Mouse (Mus musculus): ENCODE measurements around the gene Gm10837. TPM values are rescaled to one million over a fixed set of nuclear protein-coding genes. Genes with fewer than 3 reads are reported as not detected.
A peak's percentile ranks its signal among the peaks of the same experiment; 100 is the strongest.

Gene Gm10837
- total RNA-seq, 1 experiment from 2014 or later: not detected

GRCm38 (mm10) chr14:122475557-122476040 lies 14.8 kb upstream of the Gm10837 start:
- ATAC-seq (replicated peaks in 1 of 2; ENCODE audit: insufficient read depth in 1 of 2, low FRiP score in 2 of 2, low TSS enrichment in 1 of 2, low read depth in 1 of 2, poor library complexity in 2 of 2, severe bottlenecking in 2 of 2): no peak

- ATAC-seq (replicated peaks in 1 of 2; ENCODE audit: insufficient read depth in 1 of 2, low FRiP score in 2 of 2, low TSS enrichment in 1 of 2, low read depth in 1 of 2, poor library complexity in 2 of 2, severe bottlenecking in 2 of 2): no peak
Observed at GRCm38 (mm10) chr14:122476041-122476821, 14.2 kb upstream of the Gm10837 start.

- ATAC-seq (replicated peaks in 1 of 2; ENCODE audit: insufficient read depth in 1 of 2, low FRiP score in 2 of 2, low TSS enrichment in 1 of 2, low read depth in 1 of 2, poor library complexity in 2 of 2, severe bottlenecking in 2 of 2): no peak
Observed at GRCm38 (mm10) chr14:122476822-122477215, 13.6 kb upstream of the Gm10837 start.

DNA sequence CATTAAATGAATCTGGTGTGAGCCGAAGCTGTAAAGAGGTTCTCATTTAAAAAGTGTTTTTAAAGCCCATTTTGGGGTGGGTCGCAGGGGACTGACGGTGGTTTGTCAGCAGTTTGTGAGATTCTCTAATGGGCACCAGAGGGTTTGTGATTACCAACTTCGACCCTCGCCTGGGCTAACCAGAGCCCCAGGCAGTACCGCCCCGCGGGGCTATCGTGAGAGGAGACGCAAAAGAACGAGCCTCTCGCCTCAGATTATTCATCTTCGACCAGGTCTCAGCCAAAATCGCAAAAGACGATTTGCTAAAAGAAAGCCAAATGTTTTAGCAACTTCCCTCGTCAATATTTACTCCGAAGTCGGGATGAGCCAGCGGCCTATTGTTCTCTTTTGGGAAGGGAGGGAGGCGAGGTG lies 13.1 kb upstream of the Gm10837 start:
- no peak for ATAC-seq (replicated peaks in 1 of 2; ENCODE audit: insufficient read depth in 1 of 2, low FRiP score in 2 of 2, low TSS enrichment in 1 of 2, low read depth in 1 of 2, poor library complexity in 2 of 2, severe bottlenecking in 2 of 2)

DNA sequence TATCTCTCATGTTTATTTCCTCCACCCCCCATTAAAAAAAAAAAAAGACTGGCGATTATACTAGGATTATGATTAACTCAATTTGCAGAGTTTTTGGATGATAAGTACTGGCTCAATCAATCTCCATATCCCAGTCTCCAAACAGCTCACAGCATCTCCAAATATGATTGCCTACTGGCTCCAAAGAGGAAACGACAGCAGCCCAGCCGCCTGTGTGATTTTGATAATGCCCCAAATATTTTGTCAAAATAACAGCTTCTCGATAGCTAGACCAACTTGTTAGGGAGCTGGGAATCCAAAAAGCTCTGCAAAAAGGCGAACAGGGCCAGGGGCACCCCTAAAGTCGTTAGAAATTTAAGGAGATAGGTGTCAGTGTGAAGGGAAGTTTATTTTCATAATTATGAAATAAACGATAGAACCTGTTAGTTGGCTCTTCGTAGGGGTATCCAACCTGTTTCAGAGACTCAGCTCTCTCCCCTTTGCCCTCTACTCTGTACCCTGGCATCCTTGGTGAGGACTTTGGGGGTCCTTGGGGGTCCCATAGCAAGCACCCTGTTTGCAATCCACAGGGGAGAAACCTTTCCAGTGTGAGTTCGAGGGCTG lies 12.3 kb upstream of the Gm10837 start:
- ATAC-seq (replicated peaks in 1 of 2; ENCODE audit: insufficient read depth in 1 of 2, low FRiP score in 2 of 2, low TSS enrichment in 1 of 2, low read depth in 1 of 2, poor library complexity in 2 of 2, severe bottlenecking in 2 of 2): no peak

DNA sequence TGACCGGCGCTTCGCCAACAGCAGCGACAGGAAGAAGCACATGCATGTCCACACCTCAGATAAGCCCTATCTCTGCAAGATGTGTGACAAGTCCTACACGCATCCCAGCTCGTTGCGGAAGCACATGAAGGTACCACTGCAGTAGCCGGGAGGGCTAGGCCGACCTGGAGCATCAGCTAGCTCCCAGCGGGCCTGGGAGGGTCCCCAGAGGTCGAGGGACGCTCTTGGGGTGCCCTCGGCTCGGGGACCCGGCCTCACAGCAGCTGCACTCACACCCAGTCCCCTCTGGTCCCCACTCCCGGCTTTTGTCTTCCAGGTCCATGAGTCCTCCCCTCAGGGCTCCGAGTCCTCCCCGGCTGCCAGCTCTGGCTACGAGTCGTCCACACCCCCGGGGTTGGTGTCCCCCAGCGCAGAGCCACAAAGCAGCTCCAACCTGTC lies 11.8 kb upstream of the Gm10837 start:
- no peak for ATAC-seq (replicated peaks in 1 of 2; ENCODE audit: insufficient read depth in 1 of 2, low FRiP score in 2 of 2, low TSS enrichment in 1 of 2, low read depth in 1 of 2, poor library complexity in 2 of 2, severe bottlenecking in 2 of 2)

DNA sequence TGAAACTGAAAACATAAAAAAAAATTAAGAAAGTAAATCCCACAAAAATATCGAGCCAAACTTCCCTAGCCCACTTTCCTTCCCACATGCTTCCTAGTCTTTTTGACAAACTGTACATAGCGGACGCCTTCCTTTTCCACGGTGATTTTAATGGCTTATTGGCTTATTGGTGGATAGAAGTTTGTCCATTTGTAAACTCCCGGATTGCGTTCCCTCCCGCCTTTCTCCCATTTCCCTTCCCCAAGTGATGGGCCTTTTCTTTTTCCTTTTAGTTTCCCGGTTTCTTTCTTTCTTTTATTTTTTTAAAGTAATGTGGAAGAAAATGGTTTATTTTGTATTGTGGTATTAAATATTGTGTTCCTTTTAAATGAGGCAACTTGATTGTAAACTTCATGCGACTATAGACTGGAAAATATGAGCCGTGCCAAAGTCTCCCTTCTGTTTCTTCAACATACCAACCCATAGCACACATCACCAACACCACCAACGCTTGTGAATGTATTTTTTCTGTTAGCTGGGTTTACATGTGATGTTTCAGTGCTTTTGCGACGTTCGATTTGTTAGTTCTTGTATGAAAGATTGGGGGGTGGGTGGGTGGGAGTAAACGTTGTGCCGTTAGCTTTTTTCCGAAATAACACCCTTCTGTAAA lies 10.8 kb upstream of the Gm10837 start:
- no peak for ATAC-seq (replicated peaks in 1 of 2; ENCODE audit: insufficient read depth in 1 of 2, low FRiP score in 2 of 2, low TSS enrichment in 1 of 2, low read depth in 1 of 2, poor library complexity in 2 of 2, severe bottlenecking in 2 of 2)

DNA sequence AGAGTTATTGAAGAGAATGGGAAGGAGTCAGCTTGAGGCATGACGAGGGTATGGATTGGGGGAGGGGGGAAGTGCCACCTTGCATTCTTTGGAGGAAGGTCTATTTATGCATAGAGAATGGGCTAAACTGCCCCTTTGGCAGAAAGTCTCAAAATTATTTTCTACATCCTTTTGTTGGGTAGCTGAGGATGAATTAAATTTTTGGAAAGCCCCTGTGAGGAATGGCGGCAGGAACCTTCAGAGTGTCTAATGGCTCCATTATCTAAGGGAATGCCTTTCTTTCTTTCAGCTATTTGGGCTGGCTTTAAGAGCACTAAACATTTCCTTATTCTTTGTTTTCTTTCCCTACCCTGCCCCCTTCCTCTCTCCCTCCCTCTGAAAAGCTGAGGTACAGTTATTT lies 10.0 kb upstream of the Gm10837 start:
- no peak for ATAC-seq (replicated peaks in 1 of 2; ENCODE audit: insufficient read depth in 1 of 2, low FRiP score in 2 of 2, low TSS enrichment in 1 of 2, low read depth in 1 of 2, poor library complexity in 2 of 2, severe bottlenecking in 2 of 2)

DNA sequence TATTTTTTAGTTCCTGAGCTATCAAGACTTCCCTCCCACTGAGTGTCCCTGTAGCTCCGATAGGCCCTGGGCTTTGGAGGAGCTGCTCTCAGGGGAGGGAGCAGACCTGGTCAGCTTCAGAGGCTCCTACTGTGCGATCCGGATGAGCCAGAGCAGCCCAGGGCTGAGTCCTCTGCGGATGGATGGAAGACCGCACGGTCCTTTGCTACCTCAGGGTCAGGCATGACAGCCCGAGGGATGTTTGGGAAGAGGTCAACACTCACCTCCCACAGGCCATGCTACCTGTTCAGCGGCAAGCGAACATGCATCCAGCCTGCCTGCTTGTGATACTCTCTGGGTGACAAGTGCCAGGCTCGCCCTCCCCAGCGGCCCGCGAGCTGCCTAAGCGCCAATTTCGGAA lies 9.2 kb upstream of the Gm10837 start:
- ATAC-seq (replicated peaks in 1 of 2; ENCODE audit: insufficient read depth in 1 of 2, low FRiP score in 2 of 2, low TSS enrichment in 1 of 2, low read depth in 1 of 2, poor library complexity in 2 of 2, severe bottlenecking in 2 of 2): no peak

DNA sequence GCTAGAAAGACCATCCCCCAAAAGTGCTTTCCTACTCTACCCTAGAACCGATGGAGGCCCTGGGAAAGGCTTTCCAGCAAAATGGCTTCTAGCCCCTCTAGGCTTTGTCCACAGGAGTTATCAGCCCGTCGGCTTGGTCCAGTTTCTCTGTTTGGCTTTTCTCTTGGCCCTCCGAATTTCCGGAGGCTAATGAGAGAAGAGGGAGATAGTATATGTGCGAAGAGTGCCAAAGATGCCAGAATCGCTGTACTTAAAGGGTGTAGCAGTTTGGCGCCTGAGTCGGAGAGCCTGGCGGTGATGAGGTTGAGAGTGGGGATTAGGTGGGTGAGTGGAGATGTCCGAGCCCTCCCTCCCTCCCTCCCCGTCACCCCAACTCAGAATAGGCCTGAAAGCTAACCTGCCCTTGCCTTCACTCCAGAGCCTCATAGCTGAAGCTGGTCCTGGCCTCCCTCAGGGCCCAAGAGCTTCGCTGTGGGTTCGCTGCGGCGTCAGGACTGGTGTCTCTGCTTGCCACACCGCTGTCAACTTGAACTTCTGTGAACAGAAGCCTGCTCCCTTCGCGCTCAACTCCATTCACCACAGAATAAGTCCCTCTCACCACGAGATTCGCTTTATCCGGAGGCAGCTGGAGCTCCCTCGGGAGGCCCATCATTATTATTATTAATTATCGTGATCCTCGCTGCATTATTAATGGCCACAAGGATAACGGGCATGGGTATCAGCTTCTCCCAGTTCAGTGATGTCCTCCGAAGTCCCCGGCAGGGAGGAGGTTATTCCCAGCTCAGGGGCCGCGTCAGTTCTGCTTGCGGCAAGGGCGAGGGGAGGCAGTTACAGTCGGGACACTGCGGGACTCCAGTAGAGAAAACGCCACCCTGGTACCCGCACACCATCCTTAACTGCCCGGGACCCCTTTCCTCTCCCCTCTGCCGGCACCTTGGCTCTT lies 8.0 kb upstream of the Gm10837 start:
- ATAC-seq (replicated peaks in 1 of 2; ENCODE audit: insufficient read depth in 1 of 2, low FRiP score in 2 of 2, low TSS enrichment in 1 of 2, low read depth in 1 of 2, poor library complexity in 2 of 2, severe bottlenecking in 2 of 2): 0 out of 4 replicates have a peak, but pooled peaks of 1 of the 2 experiments have one; percentile 10

DNA sequence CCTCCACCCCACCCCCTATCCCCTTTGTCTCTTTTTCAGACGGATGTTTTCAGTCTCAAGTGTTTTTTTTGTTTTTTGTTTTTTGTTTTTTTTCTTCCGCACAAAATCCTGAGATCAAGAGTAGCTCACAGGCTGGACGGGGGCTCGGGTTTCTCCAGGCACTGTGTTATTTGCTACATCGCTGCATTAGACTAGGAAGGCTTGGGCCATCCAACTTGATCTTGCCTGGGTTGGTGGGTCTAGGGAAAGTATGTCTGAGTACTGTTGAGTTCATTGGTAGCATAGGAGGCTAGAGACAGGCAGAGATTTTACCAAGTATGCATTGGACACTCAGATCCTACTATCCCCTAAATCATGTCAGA lies 7.4 kb upstream of the Gm10837 start:
- no peak for ATAC-seq (replicated peaks in 1 of 2; ENCODE audit: insufficient read depth in 1 of 2, low FRiP score in 2 of 2, low TSS enrichment in 1 of 2, low read depth in 1 of 2, poor library complexity in 2 of 2, severe bottlenecking in 2 of 2)

- ATAC-seq (replicated peaks in 1 of 2; ENCODE audit: insufficient read depth in 1 of 2, low FRiP score in 2 of 2, low TSS enrichment in 1 of 2, low read depth in 1 of 2, poor library complexity in 2 of 2, severe bottlenecking in 2 of 2): no peak
Observed at GRCm38 (mm10) chr14:122483556-122484421, 6.6 kb upstream of the Gm10837 start.

DNA sequence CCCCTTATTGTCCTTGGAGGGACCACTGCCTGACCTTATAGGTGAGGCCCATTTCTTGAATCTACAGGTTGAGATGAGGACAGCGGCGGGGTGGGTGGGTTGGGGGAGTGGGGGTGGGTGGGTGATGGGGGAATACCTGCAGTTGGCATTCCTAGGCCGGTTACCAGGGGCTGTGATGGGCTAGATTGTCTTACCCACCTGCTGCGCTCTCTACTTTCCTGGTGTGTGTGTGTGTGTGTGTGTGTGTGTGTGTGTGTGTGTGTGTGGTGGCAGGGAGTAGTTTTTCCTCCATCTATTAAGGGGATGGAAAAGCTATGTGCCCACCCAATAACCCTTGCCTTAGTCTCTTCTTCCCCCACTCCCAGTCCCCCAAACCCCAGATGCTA lies 5.9 kb upstream of the Gm10837 start:
- no peak for ATAC-seq (replicated peaks in 1 of 2; ENCODE audit: insufficient read depth in 1 of 2, low FRiP score in 2 of 2, low TSS enrichment in 1 of 2, low read depth in 1 of 2, poor library complexity in 2 of 2, severe bottlenecking in 2 of 2)

- no peak for ATAC-seq (replicated peaks in 1 of 2; ENCODE audit: insufficient read depth in 1 of 2, low FRiP score in 2 of 2, low TSS enrichment in 1 of 2, low read depth in 1 of 2, poor library complexity in 2 of 2, severe bottlenecking in 2 of 2)
Observed at GRCm38 (mm10) chr14:122484844-122485551, 5.4 kb upstream of the Gm10837 start.

DNA sequence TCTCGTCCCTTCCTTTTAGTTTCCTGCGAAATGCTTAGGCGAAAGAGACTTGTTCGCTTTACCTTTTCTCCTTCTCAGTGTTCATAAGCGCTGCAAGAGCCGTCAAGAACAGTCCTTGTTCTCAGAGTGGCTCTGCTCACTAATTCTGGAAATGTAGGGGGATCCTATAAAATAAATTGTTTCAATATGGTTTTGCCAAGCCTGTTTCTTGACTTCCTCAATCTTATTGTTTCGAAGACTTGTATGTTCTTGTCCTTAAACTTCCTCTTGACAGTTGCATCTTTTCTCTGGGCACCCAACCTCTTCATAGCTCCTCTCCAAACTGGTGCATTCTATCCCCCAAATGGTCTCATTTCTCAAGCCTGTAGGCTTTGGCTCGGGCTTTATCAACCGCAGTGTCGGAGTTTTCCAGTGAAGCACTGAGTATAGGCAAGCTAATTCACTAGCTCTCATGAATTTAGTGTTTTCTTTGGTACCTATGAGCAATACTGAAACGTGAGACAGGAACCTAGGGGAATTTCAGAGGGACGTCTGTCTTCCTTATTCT lies 4.7 kb upstream of the Gm10837 start:
- ATAC-seq (replicated peaks in 1 of 2; ENCODE audit: insufficient read depth in 1 of 2, low FRiP score in 2 of 2, low TSS enrichment in 1 of 2, low read depth in 1 of 2, poor library complexity in 2 of 2, severe bottlenecking in 2 of 2): no peak

DNA sequence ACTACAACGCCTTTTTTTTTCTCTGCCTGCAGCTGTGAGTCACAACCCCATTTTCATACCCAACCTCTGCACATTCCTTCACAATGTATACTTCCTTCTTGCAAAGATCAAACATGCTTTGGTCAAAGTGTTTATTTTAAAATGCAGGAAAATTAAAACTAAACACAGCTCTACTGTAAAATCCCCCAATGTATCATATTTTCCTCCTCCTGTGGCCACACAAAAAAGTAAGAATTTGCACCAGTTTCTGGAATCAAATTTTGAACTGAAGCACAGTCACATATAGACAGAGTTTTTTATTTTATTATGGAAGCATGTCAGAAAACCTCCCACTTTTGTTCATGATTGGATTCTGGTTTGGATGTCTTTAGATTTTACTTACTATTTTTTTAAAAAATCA lies 3.8 kb upstream of the Gm10837 start:
- ATAC-seq (replicated peaks in 1 of 2; ENCODE audit: insufficient read depth in 1 of 2, low FRiP score in 2 of 2, low TSS enrichment in 1 of 2, low read depth in 1 of 2, poor library complexity in 2 of 2, severe bottlenecking in 2 of 2): no peak
